Mouse (Mus musculus): ENCODE measurements around the gene Rorc.

- TF ChIP-seq CHD2 (IDR thresholded peaks at IDR 0.05; ENCODE audit: low read depth, low read length): no peak
- no peak for TF ChIP-seq HCFC1 (IDR thresholded peaks at IDR 0.05; ENCODE audit: borderline replicate concordance, insufficient read depth, low read length)
Measured at GRCm38 (mm10) chr3:94344182-94344581, 28.4 kb upstream of the Rorc start.
